Mouse (Mus musculus): ENCODE data around the gene Larp6. TPM values are rescaled to one million over a fixed set of nuclear protein-coding genes. Genes with fewer than 3 reads are reported as not detected.
A peak's percentile ranks its signal among the peaks of the same experiment; 100 is the strongest.

Gene Larp6
- not detected in 3 replicates for total RNA-seq (2017)

DNA sequence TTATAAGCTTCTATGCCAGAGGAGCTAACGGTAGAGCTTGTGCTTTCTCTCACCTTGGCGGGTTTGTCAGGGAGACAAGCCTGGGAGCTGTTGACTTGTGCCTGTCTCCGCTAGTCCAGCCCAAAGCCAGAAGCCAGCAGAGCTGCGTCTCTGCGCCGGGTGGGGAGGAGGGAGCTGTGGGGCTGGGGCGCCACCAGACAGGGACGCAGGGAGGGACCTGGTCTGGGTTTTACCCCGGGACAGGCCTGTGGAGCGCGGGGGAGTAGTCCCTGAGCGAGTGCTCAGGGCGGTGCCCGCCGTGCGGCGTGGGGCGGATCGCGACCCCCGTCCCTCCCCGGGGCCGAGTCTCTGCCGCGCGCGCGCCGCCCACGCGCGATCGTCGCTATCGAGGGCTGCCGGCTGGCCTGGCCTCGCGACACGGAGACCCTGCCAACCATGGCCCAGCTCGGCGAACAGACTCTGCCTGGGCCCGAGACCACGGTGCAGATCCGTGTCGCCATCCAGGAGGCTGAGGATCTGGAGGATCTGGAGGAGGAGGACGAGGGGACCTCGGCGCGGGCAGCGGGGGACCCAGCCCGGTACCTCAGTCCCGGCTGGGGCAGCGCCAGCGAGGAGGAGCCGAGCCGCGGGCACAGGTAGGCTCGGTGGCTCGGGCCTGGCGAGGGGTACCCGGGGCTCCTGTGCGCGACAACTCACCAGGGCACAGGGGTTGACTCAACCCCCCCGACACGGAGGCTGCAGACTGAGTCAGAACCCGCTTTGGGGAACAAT lies at the start of gene Larp6:
Larp6 (plus strand) TSS at position 219 of the 771 bp plus-strand sequence.
- ATAC-seq (replicated peaks; ENCODE audit: insufficient number of reproducible peaks, low FRiP score, low TSS enrichment, poor library complexity, severe bottlenecking), result no peak

DNA sequence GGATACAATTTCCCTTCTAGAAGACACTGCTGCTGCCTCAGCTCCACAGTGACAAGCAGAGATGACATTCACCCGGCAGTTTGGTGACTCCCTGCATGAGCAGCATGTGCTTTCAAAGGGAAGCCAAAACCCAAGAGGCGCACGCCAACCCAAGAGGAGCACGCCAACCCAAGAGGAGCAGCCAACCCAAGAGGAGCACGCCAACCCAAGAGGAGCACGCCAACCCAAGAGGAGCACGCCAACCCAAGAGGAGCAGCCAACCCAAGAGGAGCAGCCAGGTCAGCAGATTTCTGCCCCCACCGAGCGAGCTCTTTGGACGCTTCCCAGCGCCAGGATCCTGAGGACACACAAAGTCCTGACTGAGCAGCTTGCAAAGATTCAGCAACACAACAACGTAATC lies 48.4 kb upstream of the Larp6 start:
- no peak for ATAC-seq (replicated peaks; ENCODE audit: insufficient number of reproducible peaks, low FRiP score, low TSS enrichment, poor library complexity, severe bottlenecking)

DNA sequence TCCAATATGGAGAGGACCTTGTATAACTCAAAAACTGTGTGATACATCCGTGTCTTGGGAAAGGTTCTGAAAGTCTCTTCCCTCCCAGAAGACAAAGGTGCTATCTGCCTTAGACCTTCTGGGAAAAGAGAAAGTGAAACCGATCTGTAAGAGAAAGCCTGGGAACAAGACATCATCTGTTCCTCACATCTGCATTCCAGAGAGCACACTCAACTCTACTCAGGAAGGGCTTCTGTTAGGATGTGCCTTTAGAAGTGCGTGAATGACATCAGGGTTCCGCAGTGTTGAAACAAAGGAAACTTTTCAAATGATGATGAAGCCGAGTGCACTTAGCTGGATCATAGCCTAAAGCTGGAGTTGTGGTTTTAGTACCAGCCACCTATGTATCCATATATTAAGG lies 47.9 kb upstream of the Larp6 start:
- ATAC-seq (replicated peaks; ENCODE audit: insufficient number of reproducible peaks, low FRiP score, low TSS enrichment, poor library complexity, severe bottlenecking), result no peak

DNA sequence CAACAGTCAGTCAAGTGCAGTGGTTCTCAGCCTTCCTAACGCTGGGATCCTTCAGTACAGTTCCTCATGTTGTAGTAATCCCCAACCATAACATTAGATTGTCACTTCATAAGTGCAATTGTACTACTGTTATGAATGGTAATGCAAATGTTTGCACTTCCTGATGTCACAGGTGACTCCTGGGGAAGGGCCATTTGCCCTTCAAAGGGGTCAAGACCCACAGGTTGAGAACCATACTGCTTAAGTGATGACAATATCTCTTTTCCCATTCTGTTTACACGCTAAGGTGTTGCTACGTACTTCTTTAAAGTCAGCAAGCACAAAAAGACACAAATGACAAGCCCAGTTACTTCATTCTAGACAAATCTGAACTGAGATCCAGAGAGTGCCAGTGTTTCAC lies 47.3 kb upstream of the Larp6 start:
- ATAC-seq (replicated peaks; ENCODE audit: insufficient number of reproducible peaks, low FRiP score, low TSS enrichment, poor library complexity, severe bottlenecking), result no peak

DNA sequence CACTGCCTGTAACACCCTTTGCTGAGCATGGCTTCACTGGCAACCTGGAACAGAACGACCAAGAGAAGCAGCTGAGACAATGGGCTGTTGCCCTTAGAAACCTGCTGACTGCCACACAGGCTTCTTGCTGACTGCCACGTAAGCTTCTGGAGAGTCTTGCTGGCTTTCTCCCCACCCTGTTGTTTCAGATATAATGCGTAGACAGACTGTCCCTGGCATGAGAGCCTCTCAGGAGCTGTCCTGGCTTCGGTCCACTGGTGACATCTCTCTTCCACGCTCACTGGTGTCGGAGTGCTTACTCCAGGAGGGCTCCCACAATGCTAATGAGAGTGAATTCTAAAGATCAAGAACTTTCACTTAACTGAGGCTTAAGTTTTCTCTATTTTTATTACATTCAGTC lies 43.9 kb upstream of the Larp6 start:
- ATAC-seq (replicated peaks; ENCODE audit: insufficient number of reproducible peaks, low FRiP score, low TSS enrichment, poor library complexity, severe bottlenecking), result no peak

DNA sequence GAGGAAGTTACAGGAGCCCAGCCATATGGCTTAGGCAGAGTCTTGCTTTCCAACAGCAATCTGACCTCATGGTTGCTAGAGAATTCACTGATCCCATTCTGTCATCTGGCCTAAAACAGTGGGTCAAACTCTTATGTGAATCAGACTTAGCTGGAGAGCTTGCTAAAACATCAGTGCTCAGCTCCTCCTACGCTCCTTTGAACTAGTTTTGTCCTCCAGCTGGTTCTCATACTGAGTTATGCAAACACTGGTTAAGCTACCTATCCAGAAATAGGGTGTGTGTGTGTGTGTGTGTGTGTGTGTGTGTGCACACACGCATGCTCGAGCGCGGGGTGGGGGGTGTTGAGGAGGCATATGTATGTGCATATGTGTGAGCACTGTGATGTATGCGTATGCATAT lies 40.2 kb upstream of the Larp6 start:
- ATAC-seq (replicated peaks; ENCODE audit: insufficient number of reproducible peaks, low FRiP score, low TSS enrichment, poor library complexity, severe bottlenecking), result no peak

DNA sequence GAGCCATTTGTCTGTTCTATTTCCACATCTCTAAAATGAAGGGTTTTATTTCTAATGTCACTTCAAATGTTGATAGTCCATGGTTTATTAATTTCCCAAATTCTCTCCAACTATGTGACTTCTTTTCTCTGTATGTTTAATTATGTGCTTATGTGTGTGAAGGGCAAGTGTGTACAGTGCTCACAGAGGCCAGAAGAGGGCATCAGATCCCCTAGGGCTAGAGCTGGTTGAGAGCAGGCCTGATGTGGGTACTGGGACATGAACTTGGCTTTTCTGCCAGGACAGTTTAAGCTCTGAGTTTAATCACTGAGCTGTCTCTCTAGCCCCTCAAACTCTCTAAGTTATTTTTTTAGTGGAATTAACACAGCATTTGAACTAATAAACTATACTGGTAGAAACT lies 38.0 kb upstream of the Larp6 start:
- ATAC-seq (replicated peaks; ENCODE audit: insufficient number of reproducible peaks, low FRiP score, low TSS enrichment, poor library complexity, severe bottlenecking), result no peak

DNA sequence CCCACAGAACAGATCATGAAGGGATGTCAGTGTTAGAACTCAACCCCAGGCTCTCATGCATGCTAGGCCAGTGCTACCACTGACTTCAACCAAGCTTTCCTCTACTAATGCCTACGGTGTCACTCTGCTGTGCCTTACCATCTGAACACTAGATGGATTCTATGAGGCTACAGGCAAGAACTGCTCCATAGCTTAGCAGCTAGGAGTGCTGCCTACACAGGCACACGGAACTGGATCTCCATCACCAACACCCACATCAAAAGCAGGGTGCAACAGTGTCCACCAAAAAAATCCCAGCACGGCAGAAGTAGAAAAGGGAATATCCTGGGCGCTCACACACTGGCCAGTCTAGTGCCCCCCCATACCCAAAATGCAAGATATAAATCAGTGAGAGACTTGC lies 36.4 kb upstream of the Larp6 start:
- no peak for ATAC-seq (replicated peaks; ENCODE audit: insufficient number of reproducible peaks, low FRiP score, low TSS enrichment, poor library complexity, severe bottlenecking)

DNA sequence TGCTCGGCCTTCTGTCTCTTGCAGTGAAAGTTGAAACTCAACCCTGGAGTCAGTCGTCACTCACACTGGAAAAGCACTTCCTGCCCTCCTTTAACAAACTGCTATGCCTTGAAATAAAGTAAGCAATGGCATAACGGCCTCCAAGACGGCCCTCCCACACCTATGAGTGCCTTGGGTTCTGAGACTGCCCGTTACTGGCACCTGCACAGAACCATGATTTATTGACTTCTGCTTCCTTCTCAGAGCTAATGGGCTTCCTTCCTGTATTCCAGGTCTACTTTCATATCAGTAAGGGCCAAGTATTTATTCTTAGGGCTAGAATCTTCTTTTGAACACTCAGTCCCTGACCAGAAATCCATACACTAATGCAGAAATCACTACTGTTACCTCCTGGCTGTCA lies 33.9 kb upstream of the Larp6 start:
- ATAC-seq (replicated peaks; ENCODE audit: insufficient number of reproducible peaks, low FRiP score, low TSS enrichment, poor library complexity, severe bottlenecking), result no peak

DNA sequence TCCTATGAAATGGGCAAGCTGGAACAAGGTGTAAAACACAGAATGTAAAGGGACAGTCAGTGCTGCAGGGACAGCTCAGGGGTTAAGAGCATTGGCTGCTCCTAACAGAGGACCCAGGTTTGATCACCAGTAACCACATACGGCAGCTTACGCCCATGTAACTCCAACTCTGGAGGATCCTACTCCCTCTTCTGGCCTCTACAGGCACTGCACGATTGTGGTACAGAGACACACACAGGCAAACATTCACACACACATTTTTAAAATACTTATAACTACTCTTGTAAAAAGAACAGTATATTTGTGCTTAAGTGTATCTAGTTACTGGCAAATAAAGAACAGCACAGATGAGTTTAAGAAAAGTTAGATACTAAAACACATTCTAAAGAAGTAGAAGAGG lies 31.8 kb upstream of the Larp6 start:
- ATAC-seq (replicated peaks; ENCODE audit: insufficient number of reproducible peaks, low FRiP score, low TSS enrichment, poor library complexity, severe bottlenecking), result no peak

DNA sequence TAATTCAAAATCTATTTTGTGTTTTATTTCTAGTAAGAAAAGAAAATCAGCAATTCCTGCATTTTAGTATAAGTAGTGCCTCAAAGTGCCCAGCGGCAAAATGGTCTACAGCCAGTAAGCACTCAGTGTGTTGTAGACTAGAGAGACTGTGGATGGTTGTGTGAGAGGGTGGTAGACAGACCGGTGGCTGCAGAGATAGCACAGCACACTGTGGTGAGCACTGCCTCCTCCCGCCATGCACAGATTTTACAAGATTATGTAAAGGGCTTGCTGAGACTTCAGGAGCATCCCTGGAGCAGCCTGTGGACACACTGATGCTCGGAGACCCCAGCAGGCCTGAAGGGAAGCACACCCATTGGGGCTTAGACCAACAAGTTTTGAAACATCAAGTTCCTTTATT lies 30.0 kb upstream of the Larp6 start:
- ATAC-seq (replicated peaks; ENCODE audit: insufficient number of reproducible peaks, low FRiP score, low TSS enrichment, poor library complexity, severe bottlenecking), result no peak

DNA sequence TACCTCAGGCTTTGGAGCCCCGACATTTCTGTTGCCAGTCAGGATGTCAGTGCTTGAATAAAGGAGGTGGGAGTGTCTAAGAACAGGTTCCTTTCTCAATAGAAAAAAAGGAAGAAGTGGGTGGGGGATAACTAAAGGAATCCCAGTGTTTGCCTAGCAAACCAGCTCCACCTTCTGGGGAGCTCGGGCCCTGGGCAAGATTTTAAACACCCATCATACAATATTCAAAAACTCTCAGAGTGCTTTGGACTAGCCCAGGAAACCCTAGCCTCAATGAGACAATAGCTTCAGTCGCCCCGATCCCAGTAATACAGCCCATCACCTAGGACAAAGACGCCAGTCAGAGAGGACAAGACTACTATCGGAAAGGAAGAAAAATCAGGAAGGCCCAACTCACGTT lies 25.4 kb upstream of the Larp6 start:
- no peak for ATAC-seq (replicated peaks; ENCODE audit: insufficient number of reproducible peaks, low FRiP score, low TSS enrichment, poor library complexity, severe bottlenecking)

DNA sequence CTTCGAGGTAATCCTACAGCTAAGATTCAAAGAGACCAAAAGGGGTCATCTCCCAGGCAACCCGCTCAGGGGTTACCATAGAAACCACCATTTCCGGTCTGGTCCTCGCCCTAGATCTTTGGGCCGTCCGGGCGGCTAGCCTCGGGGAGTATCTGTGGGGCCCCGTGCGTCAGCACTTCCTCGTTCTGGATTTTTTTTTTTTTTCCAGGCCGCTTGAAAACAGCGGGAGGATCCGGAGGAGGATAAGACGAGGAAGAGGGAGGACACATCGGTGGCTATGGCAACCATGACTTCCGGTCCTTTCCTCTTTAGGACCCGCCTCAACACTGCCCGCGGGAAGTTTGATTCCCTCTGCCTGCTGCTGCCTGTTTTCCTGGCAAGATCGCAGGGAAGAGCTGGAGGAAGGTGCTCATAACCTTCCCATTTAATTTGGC lies 24.9 kb upstream of the Larp6 start, which contains the start of gene Lrrc49:
Lrrc49 (minus strand) TSS at position 268 of the 434 bp plus-strand sequence.
- ATAC-seq (replicated peaks; ENCODE audit: insufficient number of reproducible peaks, low FRiP score, low TSS enrichment, poor library complexity, severe bottlenecking), result peak; percentile 85

DNA sequence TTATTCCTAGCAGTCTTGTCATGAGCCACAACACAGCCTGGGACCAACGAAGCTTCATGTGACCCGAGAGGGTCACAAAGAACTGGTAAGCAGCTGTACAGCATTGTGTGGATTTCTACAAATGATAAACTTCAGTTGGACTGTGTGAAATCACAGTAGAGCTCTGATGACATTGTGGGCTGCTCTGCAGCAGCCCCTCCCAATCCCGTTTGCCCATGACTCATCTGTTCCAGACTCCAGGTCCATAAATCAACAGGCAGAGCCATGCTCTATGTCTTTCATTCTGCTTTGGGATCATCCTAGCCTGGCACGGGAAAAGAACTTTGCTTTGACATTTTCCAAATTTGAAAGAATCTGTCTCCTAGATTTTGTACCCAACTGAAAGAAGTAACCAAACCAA lies 20.2 kb upstream of the Larp6 start:
- ATAC-seq (replicated peaks; ENCODE audit: insufficient number of reproducible peaks, low FRiP score, low TSS enrichment, poor library complexity, severe bottlenecking), result no peak

DNA sequence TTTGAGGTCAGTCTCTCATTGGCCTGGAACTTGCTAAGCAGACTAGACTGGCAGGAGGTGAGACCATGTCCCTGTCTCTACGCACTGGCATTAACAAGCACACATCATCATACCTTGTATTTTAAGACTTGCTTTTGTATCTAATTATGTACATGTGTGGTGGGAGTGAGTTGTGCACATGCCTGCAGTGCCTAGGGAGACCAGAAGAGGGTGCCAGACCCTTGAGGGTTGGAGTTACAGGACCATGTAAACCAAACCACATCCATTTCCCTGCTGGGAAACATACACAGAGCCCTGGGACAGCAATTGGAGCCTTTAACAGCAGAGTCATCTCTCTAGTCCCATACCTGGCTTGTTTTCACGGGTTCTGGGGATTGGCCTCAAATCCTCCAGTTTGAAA lies 18.8 kb upstream of the Larp6 start:
- no peak for ATAC-seq (replicated peaks; ENCODE audit: insufficient number of reproducible peaks, low FRiP score, low TSS enrichment, poor library complexity, severe bottlenecking)

DNA sequence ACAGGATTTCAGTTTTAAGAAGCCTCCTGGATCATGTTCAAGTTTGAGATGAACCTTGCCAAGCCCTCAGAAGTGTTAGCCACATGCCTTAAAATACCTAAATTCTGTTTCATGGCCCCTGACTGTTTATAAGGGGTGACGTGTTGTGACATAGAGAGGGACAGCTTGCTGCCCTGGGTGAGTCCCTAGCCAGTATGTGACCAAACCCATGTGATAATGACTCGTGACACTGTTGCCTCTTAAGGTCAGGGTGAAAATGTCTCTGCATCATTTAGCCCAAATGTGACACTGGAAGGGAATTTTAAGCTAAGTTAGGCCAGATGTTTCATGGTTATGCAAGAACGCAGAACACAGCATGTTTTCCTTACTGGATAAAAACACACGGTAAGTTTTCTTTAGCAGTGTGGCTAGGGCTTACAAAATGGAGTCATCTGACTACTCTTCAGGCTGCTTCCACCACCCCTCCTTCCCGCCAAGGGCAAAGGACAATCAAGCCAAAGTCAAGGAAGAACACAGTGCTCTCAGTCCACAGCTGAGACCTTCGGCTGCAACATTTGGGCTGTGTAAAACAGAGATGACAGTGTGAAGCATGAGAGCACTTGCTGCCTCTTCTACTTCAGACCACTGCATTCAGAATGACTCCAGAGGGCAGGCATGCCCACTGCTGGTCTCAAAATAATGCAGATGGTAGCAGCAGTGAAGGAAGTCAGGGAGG lies 16.4 kb upstream of the Larp6 start:
- ATAC-seq (replicated peaks; ENCODE audit: insufficient number of reproducible peaks, low FRiP score, low TSS enrichment, poor library complexity, severe bottlenecking), result no peak

DNA sequence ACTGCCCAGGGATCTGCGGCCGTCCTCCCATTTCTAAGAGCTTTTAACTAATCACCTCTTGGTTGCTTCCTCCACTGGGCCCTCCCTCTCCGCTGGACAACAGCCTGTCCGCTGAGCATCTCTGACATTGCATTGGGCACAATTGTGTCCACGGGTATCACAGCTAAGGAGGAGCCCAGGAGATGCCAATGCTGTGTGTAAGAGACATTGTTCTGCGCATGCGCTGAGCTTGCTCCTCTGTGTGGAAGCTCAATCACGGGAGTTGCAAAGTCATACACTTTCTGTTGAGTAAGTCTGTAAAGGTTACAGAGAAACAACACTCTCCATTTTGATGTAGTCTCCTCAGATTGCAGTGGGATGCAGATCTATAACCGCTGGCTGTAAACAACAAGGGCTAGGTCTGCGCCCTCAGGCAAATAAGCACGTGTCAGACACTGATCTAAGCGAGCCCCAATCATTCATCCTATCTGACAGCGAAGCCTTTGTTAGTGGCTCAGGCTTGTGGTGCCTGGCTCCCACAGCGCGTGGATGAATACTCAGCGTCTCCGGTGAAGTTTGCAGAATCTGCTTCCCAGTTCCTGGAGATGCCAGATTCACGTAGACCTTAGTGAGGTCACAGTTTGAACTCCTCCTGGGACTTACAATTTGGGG lies 13.1 kb upstream of the Larp6 start:
- no peak for ATAC-seq (replicated peaks; ENCODE audit: insufficient number of reproducible peaks, low FRiP score, low TSS enrichment, poor library complexity, severe bottlenecking)

DNA sequence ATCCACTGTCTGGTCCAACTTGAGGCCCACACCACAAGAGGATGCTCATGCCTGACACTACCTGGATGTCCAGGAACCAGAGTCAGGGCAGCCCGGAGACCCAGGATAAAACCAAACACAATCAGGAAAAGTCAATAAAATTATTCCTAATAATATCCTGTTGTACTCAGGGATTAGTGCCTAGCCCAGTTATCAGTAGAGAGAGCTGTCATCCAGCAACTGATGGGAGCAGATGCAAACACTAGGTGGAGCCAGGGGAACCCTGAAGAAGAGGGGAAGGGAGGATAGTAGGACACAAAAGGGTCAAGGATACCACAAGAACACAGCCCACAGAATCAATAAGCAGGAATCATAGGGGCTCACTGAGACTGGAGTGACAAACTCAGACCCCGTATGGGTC lies 5.2 kb upstream of the Larp6 start:
- ATAC-seq (replicated peaks; ENCODE audit: insufficient number of reproducible peaks, low FRiP score, low TSS enrichment, poor library complexity, severe bottlenecking), result no peak

DNA sequence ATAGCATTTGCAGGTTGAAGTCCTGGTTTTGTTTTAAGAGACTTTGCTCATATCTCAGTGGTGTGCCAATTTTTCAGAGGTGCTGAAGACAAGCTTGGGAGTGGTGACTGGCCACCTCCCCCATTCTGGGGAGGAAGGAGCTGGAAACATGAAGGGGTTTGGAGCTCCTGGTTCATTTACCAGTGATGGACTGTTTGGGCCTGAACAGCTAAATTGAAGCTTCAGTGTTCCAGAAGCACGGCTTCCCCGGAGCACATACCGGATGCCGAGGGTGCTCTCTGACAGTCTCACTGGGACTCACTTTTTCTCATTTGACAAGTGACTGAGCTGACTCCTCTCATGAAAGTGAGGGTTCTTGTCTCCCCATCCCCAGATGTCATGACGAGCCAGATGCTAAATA lies 4.2 kb upstream of the Larp6 start:
- no peak for ATAC-seq (replicated peaks; ENCODE audit: insufficient number of reproducible peaks, low FRiP score, low TSS enrichment, poor library complexity, severe bottlenecking)

DNA sequence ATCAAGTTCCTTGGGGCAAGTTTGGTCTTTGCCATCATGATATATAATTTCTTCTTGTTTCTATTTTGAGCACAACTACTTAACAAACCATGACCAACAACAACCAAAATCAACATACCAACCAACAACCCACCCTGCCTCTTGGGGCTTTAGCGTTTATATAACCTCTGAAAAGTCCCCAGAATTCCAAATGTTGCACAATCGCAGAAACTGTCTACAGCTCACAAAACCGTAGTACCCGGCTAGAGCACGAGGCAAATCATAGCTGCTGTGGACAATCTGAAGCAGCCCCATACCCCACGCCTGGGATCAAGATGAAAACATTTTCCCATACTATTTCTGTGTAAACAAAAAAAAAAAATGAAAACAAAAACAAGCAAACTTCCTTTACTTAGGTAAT lies 3.1 kb upstream of the Larp6 start:
- no peak for ATAC-seq (replicated peaks; ENCODE audit: insufficient number of reproducible peaks, low FRiP score, low TSS enrichment, poor library complexity, severe bottlenecking)

Data from monocyte, adult 5-6 weeks (primary cell).